Mouse (Mus musculus) brain, embryonic 18.5 days (tissue): ENCODE data around the gene Tmem238.
"Not testable (repeated sequence)": the region's sequence is repeated elsewhere in the genome, so short reads cannot be mapped to it uniquely, and the experiment has no call there.

Source experiments
- DNase-seq: peaks from one replicate; pipeline ENCODE4 v3.0.0-alpha.2; 2012; ENCODE audit warnings: low read depth, low spot score

Gene Tmem238

DNA sequence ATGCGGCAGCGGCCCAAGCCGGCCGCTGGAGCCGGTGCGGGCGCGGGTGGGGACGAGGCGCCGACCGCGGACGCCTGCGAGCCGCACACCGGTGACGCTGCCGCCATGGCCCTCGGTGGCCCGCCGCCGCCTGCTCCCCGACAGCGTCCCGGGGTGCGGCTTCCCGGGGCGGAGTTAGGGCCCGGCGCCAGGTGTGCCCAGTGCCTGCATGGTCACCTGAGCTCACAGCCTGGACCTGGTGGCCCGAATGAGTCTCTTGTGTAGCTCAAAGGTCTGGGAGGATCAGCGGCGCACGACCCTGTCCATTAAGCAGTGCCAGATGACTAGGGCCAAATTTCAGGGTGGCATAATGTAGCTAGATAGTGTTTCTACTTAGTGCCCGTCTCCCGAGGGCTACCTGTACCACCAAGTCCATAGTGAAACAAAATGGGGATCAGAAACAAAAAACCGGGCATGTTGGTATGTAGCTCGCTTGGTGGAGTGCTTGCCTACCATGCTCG, at the start of gene Tmem238:
Tmem238 (minus strand) TSS at position 221 of the 500 bp plus-strand sequence.
- DNase-seq, result no peak

DNA sequence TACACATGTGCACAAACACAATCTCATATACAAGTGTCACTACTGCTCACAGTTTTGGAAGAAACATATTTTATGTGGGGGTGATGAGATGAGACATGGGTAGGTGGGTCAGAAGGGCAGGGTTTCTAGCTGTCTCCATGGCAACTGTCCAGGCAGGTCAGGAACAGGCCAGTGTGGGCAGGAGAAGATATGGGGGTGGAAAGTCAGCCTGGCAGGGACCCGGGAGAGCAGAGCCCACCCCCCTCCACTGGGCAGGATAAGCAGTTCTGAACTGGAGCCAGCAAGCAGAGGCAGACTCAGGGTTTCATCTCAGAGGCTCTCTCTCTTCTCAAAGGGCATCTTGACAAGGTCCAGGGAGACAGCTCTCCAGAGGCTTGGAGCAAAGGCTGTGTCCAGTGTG, 48.2 kb upstream of the Tmem238 start:
- DNase-seq, result no peak

DNA sequence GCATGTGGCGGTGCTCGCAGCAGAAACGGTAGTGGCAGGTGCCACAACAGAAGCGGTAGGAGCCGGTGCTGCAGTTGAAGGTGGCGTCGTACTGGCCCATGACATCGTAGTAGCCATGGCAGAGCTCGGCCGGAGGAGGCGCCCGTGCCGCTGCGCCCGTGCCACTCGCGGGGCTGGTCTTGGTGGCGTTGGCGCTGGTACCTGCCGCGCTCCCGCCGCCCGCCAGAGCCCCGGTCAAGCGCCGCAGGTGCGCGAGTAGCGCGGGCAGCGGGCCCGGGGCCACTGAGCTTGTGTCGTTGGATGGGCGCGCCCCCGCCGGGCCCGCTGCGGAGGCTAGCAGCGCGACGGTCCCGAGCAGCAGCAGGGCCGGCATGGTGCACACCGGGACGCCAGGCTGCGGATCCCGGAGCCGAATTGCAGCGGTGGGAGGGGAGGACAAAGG, 46.9 kb upstream of the Tmem238 start:
- DNase-seq, result no peak

DNA sequence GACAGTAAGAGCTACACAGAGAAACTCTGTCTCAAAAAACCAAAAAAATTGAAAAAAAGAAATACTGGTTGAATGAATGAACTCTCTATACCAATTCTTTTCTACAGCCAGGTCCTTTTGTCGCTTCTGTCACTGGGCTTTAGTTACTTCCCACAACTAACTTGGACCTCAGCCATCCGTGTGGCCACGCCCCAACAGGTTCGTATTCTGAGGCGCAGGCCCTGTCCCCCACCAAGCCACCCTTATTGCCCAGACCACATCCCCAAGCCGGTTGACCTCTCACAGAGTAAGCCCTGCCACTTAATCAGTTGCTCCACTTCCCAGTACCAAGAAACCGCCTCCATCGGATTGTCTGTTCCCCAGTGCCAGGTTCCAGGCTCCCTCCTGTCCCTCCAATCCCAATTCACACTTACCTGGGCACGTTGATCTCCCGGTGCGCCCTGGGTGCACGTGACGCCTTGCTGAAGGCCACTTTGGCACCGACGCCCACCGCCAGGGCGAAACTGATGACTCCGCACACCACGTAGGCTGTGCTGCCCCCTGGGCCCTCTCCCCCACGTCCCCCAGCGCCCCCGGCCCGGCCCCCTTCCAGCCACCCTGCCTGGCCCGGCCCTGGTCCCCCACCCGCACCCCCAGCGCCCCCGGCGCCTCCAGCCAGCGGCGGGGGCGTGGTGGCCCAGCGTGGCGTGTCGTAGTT, 46.3 kb upstream of the Tmem238 start:
- no peak for DNase-seq

DNA sequence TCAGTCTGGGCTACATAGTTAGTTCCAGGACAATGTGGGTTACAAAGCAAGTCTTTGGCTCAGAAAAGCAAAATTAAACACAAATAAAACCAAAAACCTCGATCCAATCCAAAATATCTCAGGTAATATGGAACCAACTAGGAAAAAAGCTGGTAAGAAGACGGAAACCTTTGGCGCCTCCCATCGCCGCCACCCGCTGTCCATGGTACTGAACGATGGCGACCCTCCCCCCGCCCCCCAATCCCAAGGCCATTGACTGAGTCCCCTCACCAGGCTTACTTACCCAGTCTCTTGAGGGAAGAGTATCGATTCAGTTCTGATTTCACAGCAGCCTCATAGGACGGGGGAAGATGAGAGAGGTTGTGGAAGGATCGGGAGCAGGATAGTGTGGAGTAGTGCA, 41.0 kb upstream of the Tmem238 start:
- no peak for DNase-seq

DNA sequence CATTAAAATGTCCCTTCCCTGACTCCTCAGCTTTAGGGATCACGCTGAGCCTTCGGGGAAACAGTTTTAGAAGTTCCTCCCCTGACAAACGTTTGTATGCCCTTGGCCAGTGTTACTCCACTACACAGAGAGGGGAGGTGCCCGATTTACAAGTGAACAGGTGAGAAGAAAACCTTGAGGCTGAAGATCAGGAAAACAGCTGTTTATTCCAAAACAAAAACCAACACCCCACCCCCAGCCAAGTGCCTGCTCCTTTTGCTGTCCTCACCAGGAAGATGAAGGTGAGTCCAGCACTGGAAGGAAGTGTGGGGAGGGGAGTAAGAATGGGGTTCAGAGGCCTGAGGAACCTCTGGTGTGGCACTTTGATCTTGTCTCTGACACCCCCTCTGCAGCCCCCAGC, 35.9 kb upstream of the Tmem238 start:
- no peak for DNase-seq

DNA sequence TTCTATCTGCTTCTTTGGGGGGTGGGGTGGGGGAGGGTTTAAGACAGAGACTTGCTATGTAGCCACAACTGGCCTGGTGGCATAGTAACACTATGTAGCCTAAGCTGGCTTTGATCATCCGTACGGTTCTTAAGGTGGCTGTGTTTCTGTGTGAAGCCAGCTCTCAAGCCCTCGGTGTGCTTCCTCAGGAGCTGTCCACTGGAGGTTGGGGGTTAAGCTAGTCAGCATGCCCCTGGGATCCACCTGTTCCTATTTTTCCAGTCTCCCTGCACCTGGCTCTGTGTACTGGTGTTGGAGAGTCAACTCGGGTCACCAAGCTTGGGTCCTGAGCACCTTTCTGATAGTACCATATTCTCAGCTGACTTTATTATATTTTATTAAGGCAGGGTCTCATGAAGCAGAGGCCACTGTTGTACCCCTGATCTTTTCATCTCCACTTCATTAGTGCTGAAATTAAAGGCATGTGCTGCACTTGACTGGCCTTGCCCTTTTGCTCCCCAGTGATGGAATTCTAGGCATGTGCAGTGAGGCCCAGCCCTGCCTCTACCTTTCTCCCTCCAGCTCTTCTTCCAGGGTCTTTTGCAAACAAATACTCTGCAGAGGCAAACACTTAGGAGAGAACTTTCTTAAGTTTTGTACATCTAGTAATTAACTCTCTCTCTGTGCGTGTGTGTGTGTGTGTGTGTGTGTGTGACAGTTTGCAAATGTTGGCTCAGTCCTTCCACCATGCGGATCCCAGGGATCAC, 32.9 kb upstream of the Tmem238 start:
- no peak for DNase-seq

DNA sequence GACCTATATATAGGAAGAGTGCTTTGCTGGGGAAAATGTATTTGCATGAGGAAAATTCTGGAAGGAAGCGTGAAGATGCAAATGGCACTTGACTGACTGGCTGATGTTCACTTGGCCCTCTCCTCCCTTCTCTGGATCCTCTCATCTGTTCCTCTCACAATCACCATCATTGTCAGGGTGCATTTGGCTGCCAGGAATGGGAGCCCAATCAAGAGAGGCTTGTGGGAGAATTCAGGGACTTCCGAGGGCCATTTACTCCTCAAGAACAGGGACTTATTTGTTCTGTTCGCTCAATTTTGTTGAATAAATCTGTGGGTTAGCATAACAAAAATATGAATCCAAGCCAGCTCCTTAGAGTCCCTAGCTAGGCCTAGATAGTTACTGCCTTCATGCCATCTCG, 32.2 kb upstream of the Tmem238 start:
- no peak for DNase-seq

DNA sequence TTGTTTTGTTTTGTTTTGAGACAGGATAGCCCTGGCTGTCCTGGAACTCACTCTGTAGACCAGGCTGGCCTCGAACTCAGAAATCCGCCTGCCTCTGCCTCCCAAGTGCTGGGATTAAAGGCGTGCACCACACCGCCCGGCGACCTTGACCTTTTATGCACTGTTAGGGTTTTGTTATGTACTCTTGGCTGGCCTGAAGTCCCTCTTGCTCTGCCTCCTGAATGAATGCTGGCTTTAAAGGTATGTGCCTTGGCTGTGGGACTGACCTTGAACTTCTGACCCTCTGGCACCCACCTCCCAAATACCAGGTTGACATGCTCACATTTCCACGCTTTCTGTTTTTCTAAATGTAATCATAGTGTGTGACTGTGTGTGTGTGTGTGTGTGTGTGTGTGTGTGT, 31.5 kb upstream of the Tmem238 start:
- DNase-seq, result not testable (repeated sequence)

DNA sequence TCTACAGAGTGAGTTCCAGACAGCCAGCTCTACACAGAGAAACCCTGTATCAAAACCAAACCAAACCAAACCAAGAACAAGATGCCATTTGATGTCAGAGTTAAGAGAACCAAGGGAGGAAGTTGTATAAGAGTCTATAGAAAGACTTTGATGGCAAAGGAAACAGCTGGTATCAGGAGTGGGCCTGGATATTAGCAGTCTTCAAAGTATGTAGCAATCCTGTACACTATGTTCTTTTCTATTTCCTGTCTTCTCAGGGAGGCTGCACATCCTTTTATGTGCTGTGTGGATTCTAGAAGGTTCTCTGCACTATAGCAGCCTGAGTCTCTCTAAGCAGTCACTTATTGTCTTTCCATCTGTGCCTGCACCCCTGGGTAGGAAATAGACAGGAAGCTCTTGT, 27.1 kb upstream of the Tmem238 start:
- DNase-seq, result no peak

DNA sequence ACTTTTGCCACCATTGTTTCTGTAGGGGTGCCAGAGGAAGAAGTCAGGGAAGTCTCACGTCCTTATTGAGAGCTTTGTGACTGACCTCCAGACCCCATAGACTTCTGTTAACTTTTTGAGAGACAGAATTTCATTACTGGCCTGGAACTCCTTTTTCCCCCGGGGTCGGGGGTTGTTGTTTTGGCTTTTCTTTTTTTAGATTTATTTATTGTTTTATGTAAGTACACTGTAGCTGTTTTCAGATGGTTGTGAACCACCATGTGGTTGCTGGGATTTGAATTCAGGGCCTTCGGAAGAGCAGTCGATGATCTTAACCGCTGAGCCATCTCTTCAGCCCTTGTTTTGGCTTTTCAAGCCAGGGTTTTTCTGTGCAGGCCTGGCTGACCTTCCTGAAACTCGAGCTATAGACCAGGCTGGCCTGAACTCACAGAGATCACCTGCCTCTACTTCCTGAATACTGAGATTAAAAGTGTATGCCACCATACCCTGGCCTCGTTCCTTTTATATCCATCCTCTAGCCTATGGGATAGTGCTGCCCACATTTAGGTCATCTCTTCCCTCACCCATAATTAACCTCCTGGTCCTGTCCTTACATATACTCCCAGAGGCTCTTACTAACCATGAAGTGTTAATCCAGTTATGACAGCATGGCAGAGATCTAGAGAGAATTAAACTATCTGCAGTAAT, 23.8 kb upstream of the Tmem238 start:
- no peak for DNase-seq

DNA sequence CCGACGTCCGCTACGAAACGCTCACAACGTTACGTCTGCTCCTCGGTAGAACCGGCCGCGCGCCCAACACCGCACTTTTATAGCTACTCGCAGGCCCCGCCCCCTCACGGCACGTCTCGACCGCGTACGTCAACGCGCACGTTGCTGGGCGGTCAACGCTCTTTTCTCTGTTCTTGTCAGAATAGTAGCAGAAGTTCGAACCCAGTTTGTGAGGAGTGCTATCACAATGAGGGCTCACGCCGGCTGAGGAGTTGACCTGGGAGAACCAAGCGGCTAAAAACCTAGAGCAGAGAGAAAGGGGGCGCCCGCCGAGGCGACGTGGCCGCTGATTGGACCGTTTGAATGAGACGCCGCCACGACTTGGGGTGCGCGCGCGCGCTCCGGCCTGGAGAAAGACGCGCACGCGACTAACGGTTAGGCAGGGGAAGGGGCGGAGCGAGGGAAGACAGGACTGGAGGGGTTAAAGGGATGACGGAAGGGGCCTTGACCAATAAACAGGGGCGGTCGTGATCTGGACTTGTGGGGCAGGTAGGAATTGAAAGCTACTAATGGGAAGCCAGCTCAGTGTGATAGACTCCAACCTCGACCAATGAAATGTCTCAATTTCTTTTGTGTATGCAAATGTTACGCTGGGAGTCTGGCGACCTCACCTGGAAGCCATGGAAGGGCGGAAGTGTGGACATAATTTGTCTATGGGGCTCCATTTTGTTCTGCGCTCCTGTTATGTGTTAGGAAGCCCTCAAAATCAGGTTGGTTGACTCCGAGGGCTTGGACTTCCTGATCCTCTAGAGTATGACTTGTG, 23.0 kb upstream of the Tmem238 start, which contains the start of gene Ube2s:
Ube2s (minus strand) TSS at position 288 of the 802 bp plus-strand sequence.
- DNase-seq, result peak; percentile 99

DNA sequence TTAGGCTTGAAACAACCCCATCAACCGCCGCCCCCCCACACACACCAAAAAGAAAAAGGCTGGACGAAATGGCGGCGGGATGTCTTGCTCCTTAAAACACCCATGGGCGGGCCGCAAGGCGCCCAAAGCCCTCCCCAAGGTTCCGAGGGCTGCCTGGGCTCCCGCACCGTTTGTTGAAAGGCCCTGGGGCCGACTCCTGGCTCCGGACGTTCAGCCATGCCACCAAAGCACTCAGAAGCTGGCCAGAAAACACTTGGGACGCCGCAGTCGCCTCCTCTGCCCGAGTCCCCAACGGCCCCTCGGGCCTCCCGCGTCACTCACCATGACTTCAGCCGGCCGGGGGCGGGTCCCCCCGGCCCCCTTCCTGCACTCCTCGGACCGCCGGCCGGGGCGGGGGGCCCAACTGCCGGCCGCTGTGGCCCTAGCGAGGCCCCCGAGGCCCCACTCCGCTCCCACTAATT, 22.4 kb upstream of the Tmem238 start:
- DNase-seq, result no peak

DNA sequence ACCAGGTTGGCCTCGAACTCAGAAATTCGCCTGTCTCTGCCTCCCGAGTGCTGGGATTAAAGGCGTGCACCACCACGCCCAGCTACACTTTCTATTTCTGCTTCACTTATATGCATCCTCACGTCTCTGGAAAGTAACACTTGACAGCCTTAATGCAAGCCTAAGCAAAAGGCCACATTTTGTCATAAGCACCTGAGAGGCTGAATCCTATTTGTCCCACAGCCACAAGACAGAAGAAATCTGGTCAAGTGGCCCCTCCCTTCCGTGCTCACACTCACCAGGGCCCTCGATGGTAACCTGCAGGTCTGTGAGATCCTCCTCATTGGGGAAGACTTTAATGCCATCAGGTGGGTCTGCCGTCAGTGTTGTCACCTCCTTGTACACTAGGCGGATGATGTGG, 21.7 kb upstream of the Tmem238 start:
- not testable (repeated sequence) for DNase-seq

DNA sequence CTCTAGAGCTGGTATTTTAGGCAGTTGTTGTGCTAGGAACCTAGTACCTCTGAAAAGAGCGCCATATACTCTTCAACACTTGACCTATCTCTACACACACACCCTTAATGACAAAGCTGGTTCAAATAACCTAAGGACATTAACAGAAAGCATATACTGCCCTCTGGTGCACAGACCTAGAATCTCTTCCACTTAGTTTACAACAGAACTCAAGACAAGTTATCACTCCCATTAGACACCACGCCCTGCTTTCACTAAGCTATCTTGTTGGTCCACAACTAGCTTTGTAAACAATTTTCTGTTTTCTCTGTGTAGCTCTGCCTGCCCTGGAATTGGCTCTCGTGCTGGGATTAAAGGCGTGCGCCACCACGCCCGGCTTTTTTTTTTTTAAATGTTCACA, 17.3 kb upstream of the Tmem238 start:
- no peak for DNase-seq

DNA sequence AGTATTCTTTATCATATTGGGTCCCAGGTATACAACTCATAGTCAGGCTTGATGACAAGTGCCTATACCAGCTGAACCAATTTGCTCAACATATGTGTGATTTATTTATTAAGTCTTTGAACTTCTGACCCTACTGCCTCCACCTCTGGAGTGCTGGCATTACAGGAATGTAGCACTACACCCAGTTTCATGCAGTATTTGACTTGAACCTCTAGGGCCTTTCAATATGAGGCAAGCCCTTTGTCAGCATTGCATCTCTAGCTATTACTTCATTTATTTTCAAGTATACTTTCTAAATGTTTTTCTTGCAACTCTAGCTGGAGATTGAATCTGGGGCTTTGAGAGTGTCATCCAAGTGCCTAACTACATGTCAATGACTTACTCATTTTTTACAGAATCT, 12.8 kb upstream of the Tmem238 start:
- DNase-seq, result no peak

DNA sequence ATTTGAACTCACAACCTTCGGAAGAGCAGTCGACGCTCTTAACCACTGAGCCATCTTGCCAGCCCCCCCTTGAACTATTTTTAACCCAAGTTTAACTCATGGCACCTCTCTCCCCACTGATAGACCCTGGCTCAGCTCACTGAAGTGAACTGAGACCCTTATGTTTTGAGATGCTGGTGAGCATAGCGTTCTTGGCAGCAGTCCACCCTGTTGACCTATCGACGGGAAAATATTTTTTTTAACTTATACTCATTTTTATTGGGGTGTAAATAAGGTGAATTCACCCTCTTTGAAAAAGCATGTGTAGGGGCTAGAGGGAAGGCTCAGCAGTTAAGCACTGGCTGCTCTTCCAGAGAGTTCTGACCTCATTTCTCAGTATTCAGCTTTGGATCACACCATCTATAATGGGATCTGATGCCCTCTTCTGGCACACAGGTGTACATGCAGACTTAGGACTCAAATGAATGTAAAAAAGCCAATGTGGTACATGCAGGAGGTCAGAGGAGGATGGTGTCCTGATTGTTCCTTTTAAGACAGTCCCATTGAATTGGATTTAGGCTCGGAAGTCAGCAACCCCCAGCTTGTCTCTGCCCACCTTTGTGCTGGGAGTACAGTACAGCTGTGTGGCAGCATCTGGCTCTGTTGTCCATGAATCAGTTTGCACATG, 6.4 kb upstream of the Tmem238 start:
- DNase-seq, result no peak

DNA sequence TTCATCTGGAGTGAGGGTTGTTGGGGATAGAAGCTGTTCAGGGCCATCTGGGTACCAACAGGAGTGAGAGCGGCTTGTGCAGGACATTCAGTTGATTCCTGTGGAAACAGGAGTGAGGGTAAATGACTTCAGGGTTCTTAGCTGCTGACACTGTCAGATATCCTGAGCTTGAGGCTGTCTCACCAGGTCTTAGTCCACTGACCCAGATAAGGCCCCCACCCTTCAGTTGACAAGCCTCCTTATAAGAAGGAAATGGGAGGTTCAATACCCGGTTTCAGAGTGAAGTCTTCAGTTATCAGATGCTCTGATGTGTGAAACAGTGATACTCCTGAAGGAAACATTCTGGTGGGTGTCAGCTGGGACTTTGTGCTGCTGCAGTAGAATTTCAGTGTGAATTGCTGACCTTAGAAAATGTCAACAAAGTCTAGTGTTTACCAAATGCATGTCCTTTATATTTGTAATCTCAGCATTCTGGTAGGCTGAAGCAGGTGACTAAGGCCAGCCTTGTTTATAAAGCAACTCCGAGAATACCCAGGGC, 5.2 kb upstream of the Tmem238 start:
- no peak for DNase-seq

DNA sequence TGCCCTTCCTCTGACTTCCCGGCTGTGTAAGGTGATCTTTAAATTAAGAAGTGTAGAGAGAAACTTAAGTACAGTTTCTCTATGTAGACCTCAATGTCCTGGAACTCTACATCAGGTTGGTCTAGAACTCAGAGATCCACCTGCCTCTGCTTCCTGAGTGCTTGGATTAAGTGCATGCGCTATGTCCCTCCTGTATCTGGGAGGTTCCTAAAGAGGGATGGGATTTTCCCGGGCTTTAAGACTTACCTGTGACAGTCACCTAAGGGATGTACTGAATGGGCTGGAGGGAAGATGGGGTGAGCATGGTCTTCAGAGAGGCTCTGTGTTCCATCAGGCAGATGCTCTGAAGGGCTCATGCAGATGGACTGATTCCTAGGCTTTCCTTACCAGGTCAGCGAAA, 4.2 kb upstream of the Tmem238 start:
- DNase-seq, result no peak

DNA sequence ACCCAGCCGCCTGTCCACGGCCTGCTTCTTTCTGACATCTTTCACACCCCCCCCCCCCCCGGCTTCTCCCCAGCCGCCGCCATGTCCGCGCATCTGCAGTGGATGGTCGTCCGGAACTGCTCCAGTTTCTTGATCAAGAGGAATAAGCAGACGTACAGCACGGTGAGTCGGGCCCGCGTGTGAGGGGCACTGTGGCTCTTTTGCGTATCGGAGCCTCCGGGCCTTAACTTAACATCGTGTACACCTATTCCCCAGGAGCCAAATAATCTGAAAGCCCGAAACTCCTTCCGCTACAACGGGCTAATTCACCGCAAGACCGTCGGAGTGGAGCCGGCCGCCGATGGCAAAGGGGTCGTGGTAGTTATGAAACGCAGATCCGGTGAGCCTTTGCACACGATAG, 3.8 kb upstream of the Tmem238 start:
- DNase-seq, result not testable (repeated sequence)
